In the genomic region with DNA sequence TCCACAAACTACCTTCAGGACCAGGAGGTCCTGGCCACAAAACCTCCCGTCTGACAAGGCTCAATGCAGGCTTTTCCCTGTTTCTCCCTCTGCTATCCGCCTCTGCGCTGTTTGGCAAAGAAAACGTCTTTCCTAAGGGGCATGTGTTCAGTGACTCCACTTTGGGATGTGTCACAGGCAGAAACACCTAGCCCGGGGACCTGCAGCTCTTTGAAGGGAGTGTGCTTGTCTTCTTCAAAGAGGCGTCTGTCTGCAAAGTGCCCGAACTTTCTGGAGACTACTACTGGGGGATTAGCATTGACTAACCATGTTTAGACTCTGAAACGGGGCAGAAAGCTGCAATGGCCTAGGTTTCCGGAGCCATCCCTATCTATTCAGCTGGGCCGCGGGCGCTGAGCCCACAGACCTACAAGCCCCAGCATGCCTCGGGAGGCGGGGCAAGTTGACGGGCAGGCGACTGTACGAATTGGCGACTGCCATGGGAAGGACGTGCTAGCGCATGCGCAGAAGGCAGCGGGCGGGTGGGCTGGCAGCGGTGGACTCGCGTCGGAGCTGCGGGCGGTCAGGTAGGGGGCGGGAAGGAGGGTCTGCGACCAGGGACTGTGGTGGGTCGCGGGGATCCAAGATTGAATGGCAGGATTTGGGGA, we compare ENCODE assay signal across 8 mouse cellular contexts. TPM values are rescaled to one million over a fixed set of nuclear protein-coding genes. Genes with fewer than 3 reads are reported as not detected.
DNase-seq lines count a peak whose midpoint lies in the region; ATAC-seq and TF ChIP-seq lines count a peak whose summit lies in the region.

Trim32 (plus strand) TSS at position 483 of the 647 bp plus-strand sequence.

- peak; percentile 98 for DNase-seq in CD4-positive, CD25-positive, alpha-beta regulatory T cell, adult 2 months (ENCODE audit: low read depth, low spot score)
- peak; percentile 97 for DNase-seq in forebrain, embryonic 10.5 days (ENCODE audit: extremely low spot score, low spot score)
- peak; percentile 99 for DNase-seq in kidney, postnatal 25 days
- peak; percentile 75 to 80 (median 79) for DNase-seq in liver, embryonic 14.5 days (ENCODE audit: low read depth in 3 of 3, low spot score in 3 of 3)
- peak; percentile 99 for DNase-seq in neural tube, embryonic 11.5 days (ENCODE audit: low spot score)
- DNase-seq in stomach, postnatal 0 days (ENCODE audit: low spot score), result peak; percentile 96

- H3K9ac ChIP-seq in heart, embryonic 15.5 days, result peak within 1 kb of the TSS; percentile 80
- H3K9ac ChIP-seq in liver, embryonic 14.5 days (replicated peaks), result peak within 1 kb of the TSS; percentile 63
- H3K9ac ChIP-seq in neural tube, embryonic 11.5 days (ENCODE audit: low read length), result peak within 1 kb of the TSS; percentile 66
- H3K9ac ChIP-seq in stomach, postnatal 0 days (ENCODE audit: low read length), result peak within 1 kb of the TSS; percentile 75

- peak within 1 kb of the TSS; percentile 84 for H3K4me3 ChIP-seq in brown adipose tissue, adult 24 weeks (ENCODE audit: insufficient read depth, low read depth, low read length)
- peak within 1 kb of the TSS; percentile 72 for H3K4me3 ChIP-seq in forebrain, embryonic 10.5 days
- H3K4me3 ChIP-seq in heart, embryonic 15.5 days, result peak within 1 kb of the TSS; percentile 71
- peak within 1 kb of the TSS; percentile 70 to 72 for H3K4me3 ChIP-seq in liver, embryonic 14.5 days (ENCODE audit: insufficient read depth in 1 of 2, low read depth in 2 of 2, low read length in 2 of 2)
- peak within 1 kb of the TSS; percentile 55 for H3K4me3 ChIP-seq in neural tube, embryonic 11.5 days (ENCODE audit: low read depth, low read length)
- peak within 1 kb of the TSS; percentile 72 for H3K4me3 ChIP-seq in stomach, postnatal 0 days (ENCODE audit: low read depth, low read length)

- 0 out of 2 replicates have a peak within 1 kb of the TSS, but pooled peaks have one; percentile 6 for H3K27ac ChIP-seq in brown adipose tissue, adult 24 weeks (replicated peaks; ENCODE audit: low read depth, low read length)
- peak within 1 kb of the TSS; percentile 93 for H3K27ac ChIP-seq in forebrain, embryonic 10.5 days
- H3K27ac ChIP-seq in heart, embryonic 15.5 days, result peak within 1 kb of the TSS; percentile 49
- no peak within 1 kb of the TSS for H3K27ac ChIP-seq in liver, embryonic 14.5 days
- no peak within 1 kb of the TSS for H3K27ac ChIP-seq in neural tube, embryonic 11.5 days (ENCODE audit: low read depth, low read length)
- no peak within 1 kb of the TSS; the same call in 1 of the 2 replicates for H3K27ac ChIP-seq in stomach, postnatal 0 days (replicated peaks)

- H3K27me3 ChIP-seq in forebrain, embryonic 10.5 days (ENCODE audit: poor library complexity, severe bottlenecking), result no peaks in the 10 kb centered on the region
- no peaks in the 10 kb centered on the region for H3K27me3 ChIP-seq in heart, embryonic 15.5 days
- no peaks in the 10 kb centered on the region for H3K27me3 ChIP-seq in liver, embryonic 14.5 days (ENCODE audit: control insufficient read depth, insufficient read depth, low read length)
- no peaks in the 10 kb centered on the region for H3K27me3 ChIP-seq in neural tube, embryonic 11.5 days (ENCODE audit: control insufficient read depth, insufficient read depth, low read length)
- H3K27me3 ChIP-seq in stomach, postnatal 0 days (ENCODE audit: control insufficient read depth, insufficient read depth, low read length), result no peaks in the 10 kb centered on the region

- no peak for TF ChIP-seq EP300 in liver, embryonic 14.5 days (IDR thresholded peaks at IDR 0.05; ENCODE audit: low read depth)
- TF ChIP-seq EP300 in stomach, postnatal 0 days (optimal IDR thresholded peaks at IDR 0.05), result no peak

- peaks cover 13% of the 10 kb centered on the region; the same call in 1 of the 2 replicates for H3K36me3 ChIP-seq in forebrain, embryonic 10.5 days (replicated peaks)
- no peaks in the 10 kb centered on the region for H3K36me3 ChIP-seq in heart, embryonic 15.5 days
- no peaks in the 10 kb centered on the region for H3K36me3 ChIP-seq in liver, embryonic 14.5 days (replicated peaks; ENCODE audit: control insufficient read depth, insufficient read depth, low read depth)
- H3K36me3 ChIP-seq in neural tube, embryonic 11.5 days (ENCODE audit: control insufficient read depth, insufficient read depth, low read length), result no peaks in the 10 kb centered on the region
- H3K36me3 ChIP-seq in stomach, postnatal 0 days (ENCODE audit: control insufficient read depth, insufficient read depth, low read length), result no peaks in the 10 kb centered on the region

- H3K9me3 ChIP-seq in forebrain, embryonic 10.5 days, result no peaks in the 10 kb centered on the region
- no peaks in the 10 kb centered on the region for H3K9me3 ChIP-seq in heart, embryonic 15.5 days (replicated peaks)
- no peaks in the 10 kb centered on the region for H3K9me3 ChIP-seq in liver, embryonic 14.5 days (ENCODE audit: control insufficient read depth, low read length)
- H3K9me3 ChIP-seq in neural tube, embryonic 11.5 days (ENCODE audit: control insufficient read depth, low read length), result no peaks in the 10 kb centered on the region
- no peaks in the 10 kb centered on the region for H3K9me3 ChIP-seq in stomach, postnatal 0 days (ENCODE audit: control insufficient read depth, low read length)

- peaks cover 4% of the 10 kb centered on the region for H3K4me1 ChIP-seq in brown adipose tissue, adult 24 weeks (ENCODE audit: control insufficient read depth, insufficient read depth, insufficient read length, low read length)
- peaks cover 30% of the 10 kb centered on the region for H3K4me1 ChIP-seq in forebrain, embryonic 10.5 days
- H3K4me1 ChIP-seq in heart, embryonic 15.5 days (replicated peaks), result peaks cover 35% of the 10 kb centered on the region
- H3K4me1 ChIP-seq in liver, embryonic 14.5 days (replicated peaks; ENCODE audit: control insufficient read depth in 2 of 2, insufficient read depth in 2 of 2, low read length in 1 of 2), result peaks cover 3 to 20% of the 10 kb centered on the region in 2 experiments; a peak in 3 of 4 replicates
- no peaks in the 10 kb centered on the region; the same call in 1 of the 2 replicates for H3K4me1 ChIP-seq in neural tube, embryonic 11.5 days (ENCODE audit: control insufficient read depth, insufficient read depth, low read length)
- no peaks in the 10 kb centered on the region; the same call in 1 of the 2 replicates for H3K4me1 ChIP-seq in stomach, postnatal 0 days (replicated peaks; ENCODE audit: control insufficient read depth, insufficient read depth)

- ATAC-seq in heart, embryonic 15.5 days (replicated peaks; ENCODE audit: insufficient number of reproducible peaks, insufficient read depth, low FRiP score, low read depth), result peak; percentile 94
- ATAC-seq in liver, embryonic 14.5 days (ENCODE audit: insufficient read depth), result peak; percentile 90
- ATAC-seq in neural tube, embryonic 11.5 days (ENCODE audit: insufficient read depth, low FRiP score, low TSS enrichment), result peak; percentile 98
- ATAC-seq in stomach, postnatal 0 days (ENCODE audit: low FRiP score, low TSS enrichment), result peak; percentile 98

- 3% methylated on average over 33 of the region's 33 CpGs for WGBS in forebrain, embryonic 10.5 days
- 2% methylated on average over 33 of the region's 33 CpGs for WGBS in heart, embryonic 15.5 days
- WGBS in liver, embryonic 14.5 days (ENCODE audit: insufficient replicate concordance), result 5% methylated on average over 33 of the region's 33 CpGs
- 3% methylated on average over 33 of the region's 33 CpGs for WGBS in neural tube, embryonic 11.5 days
- 2% methylated on average over 33 of the region's 33 CpGs for WGBS in stomach, postnatal 0 days

- TF ChIP-seq CTCF in liver, embryonic 14.5 days (IDR thresholded peaks at IDR 0.05; ENCODE audit: low read depth), result no peak
- TF ChIP-seq CTCF in stomach, postnatal 0 days (IDR thresholded peaks at IDR 0.05; ENCODE audit: low read depth), result peak; percentile 8; the same call in 1 of the 2 replicates

- H3K4me2 ChIP-seq in heart, embryonic 15.5 days, result peak within 1 kb of the TSS; percentile 82
- peak within 1 kb of the TSS; percentile 71 for H3K4me2 ChIP-seq in liver, embryonic 14.5 days (ENCODE audit: low read depth)
- H3K4me2 ChIP-seq in neural tube, embryonic 11.5 days (ENCODE audit: low read depth), result peak within 1 kb of the TSS; percentile 67
- peak within 1 kb of the TSS; percentile 74 for H3K4me2 ChIP-seq in stomach, postnatal 0 days (replicated peaks; ENCODE audit: low read depth)

RNA-seq across cellular contexts. Expression of gene Trim32, which starts in this region (rescaled TPM):
- 8.1 and 8.7 TPM in 2 replicates for polyA plus RNA-seq in brown adipose tissue, adult 24 weeks (2012; ENCODE audit: insufficient read depth, insufficient read length, missing spikeins)
- polyA plus RNA-seq in forebrain, embryonic 10.5 days (2016; fragmentation: Nextera tagmentation; extraction: Ambion mirVana), result 65.3 and 68.3 TPM in 2 replicates
- 28.5 and 36.0 TPM in 2 replicates for polyA plus RNA-seq in heart, embryonic 15.5 days (2015; fragmentation: Nextera tagmentation; extraction: Ambion mirVana)
- 2.9 and 3.2 TPM in 2 replicates for polyA plus RNA-seq in liver, embryonic 14.5 days (2012; rRNA removed)
- 4.8 and 6.3 TPM in 2 replicates for polyA plus RNA-seq in liver, embryonic 14.5 days (2014; fragmentation: Nextera tagmentation; extraction: Ambion mirVana)
- polyA plus RNA-seq in neural tube, embryonic 11.5 days (2014; fragmentation: Nextera tagmentation; extraction: Ambion mirVana), result 75.4 and 76.9 TPM in 2 replicates
- 11.1 and 12.9 TPM in 2 replicates for polyA plus RNA-seq in stomach, postnatal 0 days (2015; fragmentation: Nextera tagmentation; extraction: Ambion mirVana)

Comparison
In these comparisons a context has a peak if more than half of its experiments do, and no peak if none do; other contexts are left out.
1. H3K27ac ChIP-seq: peak in brown adipose tissue, adult 24 weeks (single experiment), forebrain, embryonic 10.5 days (single experiment) and heart, embryonic 15.5 days (single experiment); none in liver, embryonic 14.5 days (single experiment), neural tube, embryonic 11.5 days (single experiment) and stomach, postnatal 0 days (single experiment).
2. Peak in every context shown above with its lines, with median percentiles within 50 percentile points of each other: DNase-seq, H3K4me3 ChIP-seq, ATAC-seq, H3K4me2 ChIP-seq and H3K9ac ChIP-seq.